Mouse (Mus musculus): ENCODE results near the gene Sobp. TPM values are rescaled to one million over a fixed set of nuclear protein-coding genes. Genes with fewer than 3 reads are reported as not detected.

The Sobp gene
- total RNA-seq, 4 experiments from 2014 or later, result 4.1 to 6.4 (median 5.3) TPM

DNA sequence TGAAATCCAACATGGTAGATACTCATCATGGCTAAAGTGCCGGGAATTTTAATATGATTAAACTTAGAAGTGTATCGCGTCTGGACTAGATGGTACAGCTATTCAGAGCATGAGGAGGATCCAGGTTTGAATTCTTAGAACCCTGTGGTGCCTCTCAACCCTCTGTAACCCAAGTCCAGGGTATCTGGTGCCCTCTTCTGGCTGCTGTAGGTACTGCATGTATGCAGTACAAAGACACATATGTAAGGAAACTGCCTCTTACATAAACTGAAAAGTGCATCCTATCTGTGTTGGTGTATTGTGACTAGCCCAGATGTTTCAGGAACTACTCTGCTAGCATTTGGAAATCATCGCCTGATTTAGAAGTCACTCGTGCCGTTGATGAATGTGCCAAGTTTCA is 184.4 kb downstream of the Sobp start:
- DNase-seq, result no peak

DNA sequence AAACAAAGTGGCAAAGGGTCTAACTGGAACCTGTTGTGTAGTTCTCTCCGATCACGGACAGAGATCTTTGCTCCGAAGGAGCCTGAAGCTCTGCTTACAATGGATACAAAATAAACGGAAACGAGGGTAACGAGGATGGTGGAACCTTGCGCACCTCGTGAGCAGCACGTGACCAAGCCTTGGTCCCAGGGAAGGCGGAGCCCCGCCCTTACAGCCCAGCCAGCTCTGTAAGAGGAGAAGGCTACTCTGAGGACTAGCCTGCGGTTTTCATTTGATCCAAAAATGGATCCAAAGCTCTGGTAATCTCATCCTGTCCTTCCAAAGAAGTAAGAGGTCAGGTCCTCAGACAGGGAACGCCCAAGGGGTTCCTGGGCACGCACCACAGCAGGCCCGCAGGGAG is 185.7 kb downstream of the Sobp start:
- no peak for DNase-seq

DNA sequence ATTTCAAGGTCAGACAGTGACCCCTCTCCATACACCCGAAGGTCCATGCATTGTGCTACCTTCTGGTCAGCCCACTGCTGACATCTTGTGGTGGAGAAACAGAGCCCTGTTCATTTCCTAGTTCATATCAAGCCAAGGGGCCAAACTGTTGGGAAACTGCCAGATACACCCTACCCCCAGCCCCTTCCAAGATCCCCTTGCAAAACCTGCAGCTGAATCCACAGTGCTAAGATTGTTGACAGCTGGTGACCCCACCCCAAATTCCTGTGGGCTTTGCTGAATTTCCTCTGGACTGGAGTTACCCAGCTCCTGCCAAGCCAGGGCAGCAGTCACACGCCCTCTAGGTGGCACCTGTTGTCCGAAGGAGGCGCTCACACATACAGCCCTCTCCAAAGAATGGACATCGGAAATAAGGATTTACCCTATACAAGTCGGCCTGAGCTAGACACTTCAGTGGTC is 186.7 kb downstream of the Sobp start:
- peak; percentile 23 for DNase-seq

DNA sequence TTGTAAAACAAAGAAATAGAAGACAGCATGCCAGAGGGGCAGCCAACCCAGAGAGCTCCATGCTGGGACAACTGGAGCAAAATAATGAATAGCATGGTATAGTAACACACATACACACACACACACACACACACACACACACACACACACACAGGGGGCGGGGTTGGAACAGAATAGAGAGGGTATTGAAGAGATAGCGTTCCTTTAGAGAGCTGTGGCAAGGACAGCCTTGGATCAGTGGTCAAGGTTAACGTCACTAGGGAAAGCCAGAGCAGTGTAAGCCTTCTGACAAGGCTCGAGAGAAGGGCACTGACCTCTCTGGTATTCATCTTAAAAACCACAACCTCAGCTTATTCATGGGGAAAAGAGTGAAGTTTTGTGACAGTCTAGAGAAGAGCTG is 189.4 kb downstream of the Sobp start:
- peak; percentile 57 for DNase-seq

DNA sequence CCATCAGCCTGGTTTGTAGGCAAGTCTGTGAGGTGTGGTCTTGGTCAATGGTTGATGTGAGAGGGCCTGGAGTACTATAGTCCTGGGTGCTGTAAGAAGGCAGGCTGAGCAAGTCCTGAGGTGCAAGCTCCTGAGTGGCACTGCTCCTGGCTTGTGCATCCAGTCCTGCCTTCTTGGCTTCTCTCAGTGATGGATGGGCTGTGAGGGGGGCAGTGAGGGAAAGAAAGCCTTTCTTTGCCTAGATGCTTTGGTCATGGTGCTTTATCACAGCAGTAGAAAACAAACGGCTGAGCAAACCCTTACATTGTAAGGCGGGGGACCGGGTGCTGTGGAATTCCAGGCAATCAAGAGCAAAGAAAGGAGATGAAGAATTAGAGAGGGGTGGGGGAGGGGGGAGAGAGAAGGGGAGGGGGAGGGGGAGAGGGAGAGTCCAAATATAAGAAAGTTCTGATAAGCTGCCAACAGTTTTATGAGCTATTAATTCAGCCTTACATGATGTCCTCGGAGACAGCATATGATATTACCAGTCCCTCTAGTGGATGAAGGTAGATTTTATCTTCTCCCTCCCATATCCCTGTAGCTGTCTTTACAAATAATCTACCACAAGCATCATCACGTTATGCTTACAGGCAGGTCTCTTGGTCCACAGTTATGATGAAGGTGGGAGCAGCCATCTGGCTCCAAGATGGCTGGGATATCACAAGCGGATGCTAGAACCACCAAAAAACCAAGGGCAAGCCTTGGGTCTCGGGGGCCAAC is 193.2 kb downstream of the Sobp start:
- no peak for DNase-seq

DNA sequence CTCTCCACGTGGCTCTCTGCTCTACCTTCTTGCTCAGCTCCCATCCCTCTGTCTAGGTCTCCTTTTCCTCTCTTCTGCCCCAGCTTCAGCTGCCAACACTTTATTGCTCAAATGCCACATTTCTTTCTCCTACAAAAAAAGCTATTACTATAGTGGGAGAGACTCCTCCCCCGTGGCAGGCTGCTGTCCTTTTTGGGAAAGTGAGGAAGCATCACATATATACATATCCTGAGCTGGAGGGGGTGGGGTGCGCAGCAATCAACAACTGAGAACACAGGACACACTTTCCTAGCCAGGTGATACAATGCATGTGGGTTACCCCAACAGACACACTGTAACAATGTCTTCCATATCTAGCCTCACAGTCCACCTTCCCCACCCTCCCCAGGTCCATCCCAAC is 196.0 kb downstream of the Sobp start:
- no peak for DNase-seq

DNA sequence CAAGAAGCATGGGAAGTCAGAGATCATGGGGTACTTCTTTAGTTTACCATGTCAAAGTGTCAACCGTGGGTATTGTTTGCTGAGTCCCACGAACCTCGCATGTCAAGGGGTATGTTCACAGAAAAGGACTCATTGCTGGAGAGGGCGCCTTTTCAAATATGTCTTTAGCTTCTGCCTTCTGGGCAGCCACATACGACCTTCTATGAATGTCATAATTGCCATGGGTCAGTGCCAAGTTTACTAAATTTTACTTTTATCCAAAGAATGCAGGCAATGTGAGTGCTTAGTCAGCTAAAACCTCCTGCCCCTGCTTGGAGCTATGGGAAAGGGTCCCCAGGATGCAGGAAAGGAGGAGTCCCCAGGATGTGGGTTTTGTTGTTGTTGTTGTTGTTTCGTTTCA is 197.8 kb downstream of the Sobp start:
- DNase-seq, result no peak

DNA sequence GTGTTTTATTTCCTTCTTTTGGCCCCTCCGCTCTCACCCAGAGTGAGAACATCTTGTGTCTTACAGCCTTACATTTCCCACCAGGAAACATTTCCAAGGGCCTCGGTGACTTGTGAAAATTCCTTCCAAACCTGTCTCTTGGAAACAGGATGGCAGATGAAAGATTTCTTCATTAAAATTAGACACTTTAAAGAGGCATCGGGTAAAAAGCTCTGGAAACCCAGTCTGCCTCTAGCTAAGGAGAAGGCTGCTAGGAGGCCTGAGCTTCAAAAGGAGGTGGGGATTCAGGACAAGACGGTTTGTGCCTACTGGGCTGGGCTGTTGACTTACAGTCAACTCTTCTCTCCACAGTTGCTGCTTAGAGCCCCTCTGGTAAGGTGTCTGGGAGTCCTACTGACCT is 200.8 kb downstream of the Sobp start:
- DNase-seq, result no peak

DNA sequence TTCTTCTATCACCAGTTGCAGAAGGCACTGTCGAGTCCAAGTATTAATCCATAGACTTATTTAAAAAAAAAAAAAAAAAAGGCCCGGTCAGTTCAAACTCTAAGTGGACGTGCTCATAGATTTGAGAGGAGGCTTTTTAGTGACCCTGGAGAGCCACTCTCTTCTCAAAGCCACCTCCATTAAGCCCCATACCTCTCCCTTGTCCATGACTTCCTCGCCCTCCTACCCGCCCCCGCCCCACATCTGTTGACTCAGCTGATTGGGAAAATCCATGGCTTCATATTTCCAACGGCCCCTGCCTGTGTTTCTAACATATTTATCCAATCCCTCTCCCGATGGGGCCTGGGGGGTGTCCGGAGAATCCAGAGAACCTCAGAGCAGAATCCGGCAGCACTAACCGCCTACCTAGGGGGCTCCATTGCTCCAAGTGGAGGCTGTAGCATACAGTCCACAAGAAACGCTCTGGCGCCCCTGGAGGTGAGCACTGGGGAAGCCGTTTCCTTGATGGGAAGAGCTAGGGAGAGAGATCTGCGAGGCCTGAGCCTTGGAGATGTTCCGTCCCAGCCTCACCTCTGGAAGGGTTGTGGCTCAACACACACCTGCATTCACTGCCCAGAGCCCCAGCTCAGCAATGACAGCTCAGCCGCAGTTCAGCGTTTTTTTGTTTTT is 201.7 kb downstream of the Sobp start:
- no peak for DNase-seq

DNA sequence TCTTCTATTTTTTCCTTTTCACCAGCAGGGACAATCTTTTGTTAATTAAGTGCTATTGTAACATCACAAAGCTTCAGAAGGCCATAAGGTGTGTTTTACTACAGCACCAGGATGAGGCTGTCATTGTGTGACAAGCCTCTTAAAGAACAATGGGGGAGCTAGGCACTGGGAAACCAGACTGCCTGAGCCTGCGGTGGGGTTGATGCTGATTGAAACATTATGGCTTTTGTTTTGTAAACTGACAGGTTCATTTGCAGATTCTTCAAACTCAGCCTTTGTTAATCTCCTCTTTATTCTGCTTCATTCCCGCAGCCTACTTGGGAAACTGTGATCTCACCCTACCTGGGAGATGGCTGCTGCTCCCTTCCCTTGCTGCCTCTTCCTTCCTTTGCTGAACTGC is 206.0 kb downstream of the Sobp start:
- DNase-seq, result no peak

DNA sequence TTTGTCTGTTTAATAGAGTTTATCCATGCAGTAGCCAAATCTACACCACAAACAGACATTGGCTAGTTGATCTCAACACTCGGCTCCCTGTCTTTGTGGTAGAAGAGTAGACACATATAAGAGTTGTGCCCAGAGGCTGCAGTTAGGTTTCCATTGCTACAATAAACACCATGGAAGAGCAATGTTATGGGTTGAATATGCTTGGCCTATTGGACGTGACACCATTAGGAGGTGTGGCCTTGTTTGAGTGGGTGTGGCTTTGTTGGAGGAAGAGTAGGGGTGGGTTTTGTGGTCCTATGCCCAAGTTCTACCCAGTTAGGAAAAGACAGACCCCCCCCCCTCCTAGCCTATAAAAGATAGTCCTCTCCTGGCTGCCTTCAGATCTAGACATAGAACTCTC is 211.3 kb downstream of the Sobp start:
- no peak for DNase-seq

DNA sequence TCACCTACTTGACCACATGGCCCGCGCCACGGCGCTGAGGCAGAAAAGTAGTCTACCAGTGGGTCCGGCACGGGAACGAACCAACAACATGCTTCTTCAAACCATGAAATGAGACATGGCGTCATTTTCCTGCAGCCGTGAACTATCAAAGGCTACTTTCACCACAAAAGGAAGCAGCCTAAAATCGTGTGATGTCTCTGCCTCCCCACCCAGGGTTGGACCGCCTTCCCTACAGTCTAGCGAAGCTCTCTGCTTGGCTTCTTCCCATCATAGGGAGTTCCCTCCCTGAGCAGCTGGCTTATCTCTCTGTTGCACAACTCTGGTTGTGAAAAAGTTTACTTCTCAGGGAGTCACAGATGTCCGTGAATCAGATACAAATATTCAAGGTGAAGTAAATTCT is 211.7 kb downstream of the Sobp start:
- DNase-seq, result no peak

DNA sequence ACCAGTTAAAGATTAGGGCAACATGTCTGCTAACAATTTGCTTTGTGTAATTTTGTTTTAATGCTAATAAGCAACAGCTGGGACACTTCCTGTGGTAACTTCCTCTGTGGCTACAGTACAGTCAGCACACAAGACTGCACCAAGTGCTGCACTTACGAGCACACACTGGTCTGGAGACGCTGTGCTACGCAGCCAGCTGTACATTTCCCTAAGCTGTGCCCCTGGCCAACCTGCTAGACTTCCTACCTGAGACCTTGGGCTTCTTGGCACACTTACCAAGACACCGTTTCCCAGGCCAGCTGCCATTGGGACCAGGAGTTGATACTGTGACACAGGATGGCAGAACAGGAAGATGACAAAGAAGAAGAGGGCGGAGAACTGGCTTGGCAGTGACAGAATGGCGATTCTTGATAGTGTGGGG is 212.1 kb downstream of the Sobp start:
- DNase-seq, result no peak

DNA sequence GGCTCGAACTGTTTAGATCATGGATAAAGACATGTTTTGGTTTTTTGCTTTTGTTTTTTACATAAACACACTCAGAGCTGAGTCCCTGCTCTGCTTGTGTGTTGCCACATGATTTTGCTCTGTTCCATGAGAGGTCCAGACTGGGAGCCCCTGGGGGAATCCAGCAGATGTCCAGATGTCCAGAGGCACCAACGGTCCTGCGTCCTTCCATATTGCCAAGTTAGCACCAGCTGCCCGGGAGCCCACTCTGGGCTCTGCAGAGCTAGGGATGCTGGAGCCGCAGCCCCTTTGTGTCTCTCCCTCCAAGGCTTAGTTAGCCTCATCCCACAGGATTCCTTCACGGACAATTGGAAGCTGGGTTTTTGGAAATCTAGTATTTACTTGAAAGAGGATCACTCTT is 212.6 kb downstream of the Sobp start:
- no peak for DNase-seq

DNA sequence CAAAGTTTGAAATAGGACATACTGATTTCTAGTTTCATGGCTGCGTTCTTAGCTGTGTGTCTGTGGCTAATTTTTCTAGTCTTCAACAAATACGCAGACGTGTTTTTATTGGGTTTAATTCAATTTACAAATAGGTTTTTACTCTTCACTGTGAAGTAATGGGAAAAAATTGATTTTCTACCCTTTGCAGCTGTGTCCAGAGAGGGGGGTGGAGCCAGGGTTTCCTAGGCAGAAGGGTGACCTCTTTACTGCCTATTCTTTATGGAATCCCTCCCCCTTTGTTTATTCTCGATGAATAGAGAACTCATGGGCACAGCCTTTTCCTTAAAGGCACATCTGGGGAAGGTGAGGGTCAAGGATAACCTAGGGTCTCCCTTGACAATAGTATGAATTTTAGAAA is 215.6 kb downstream of the Sobp start:
- no peak for DNase-seq

DNA sequence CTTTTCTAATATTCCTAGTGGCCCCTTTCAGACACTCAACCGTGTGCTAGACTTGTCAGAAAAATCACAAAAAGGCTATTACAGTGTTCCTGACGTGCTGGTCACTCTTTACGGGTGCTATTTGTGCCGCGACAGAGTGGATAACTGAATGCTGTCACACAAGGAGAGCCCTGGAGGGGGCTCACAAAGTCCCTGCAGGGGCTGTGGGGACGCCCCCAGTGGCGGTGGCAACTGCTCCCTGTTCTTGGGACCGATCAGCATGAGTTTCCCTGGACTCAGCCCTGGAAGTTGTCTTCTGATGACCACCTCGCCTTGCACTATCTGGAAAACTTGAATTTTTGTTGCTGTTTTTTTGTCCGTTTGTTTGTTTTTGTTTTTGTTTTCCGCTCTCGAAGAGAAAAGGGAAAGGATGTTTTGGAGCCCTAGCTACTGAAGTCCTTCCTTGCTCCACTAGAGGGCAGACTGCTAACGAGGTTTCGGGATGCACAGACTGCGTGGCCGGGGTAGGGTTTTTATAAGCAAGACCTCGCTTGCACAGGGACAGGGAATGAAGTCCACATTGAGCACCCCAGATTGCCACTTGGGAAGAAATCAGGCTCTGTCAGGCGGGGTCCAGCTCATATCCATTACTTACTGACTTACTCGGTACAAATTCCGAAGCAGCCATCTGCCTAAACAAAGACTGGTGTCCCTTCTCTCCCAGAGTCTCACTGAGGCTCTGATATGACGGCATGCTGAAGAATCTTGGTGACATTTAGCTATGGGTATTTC is 216.3 kb downstream of the Sobp start:
- DNase-seq, result peak; percentile 45

DNA sequence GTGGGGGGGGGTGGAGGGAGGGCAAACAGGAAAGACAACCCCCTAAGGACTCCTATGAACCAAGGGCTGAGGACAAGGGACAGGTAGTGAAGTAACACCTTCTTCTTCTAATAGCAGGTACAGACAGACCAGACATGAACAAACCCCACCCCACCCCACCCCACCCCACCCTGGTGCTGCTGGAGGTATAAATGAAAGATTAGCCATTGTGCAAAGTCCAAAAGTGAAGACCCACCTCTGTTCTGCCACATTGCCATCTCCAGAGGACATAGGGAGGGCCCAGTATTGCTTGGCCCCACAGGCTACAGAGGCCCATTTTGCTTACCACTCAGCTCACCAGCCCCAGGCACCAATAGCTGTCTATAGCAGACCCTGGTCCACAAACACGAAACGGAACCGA is 219.1 kb downstream of the Sobp start:
- no peak for DNase-seq

DNA sequence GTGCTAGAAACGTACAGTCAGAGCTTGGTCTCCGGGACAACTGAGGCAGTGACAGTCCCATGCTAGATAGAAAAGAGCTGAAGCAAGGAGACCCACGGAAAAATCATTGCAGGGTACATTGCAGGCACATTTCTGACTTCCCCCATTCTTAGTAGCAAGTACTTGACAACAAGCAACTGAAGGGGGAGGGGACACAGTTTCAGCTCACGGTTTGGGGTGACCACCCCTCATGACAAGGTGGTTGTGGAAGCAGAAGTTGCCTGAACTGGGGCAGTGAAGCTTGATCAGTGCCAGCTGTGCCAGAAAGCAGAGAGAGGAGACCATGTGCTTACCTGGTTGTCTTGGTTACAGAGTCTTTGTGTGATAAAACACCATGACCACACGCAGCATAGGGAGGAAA is 220.7 kb downstream of the Sobp start:
- DNase-seq, result no peak

Other genes with a start within 250 kb of the Sobp start
- gene 9030612E09Rik, start 174 bp upstream of the Sobp start, total RNA-seq (2022), result under 1 TPM; 0.44 to 0.86 (median 0.46) TPM
- 10 to 100 TPM; 18.7 to 24.0 (median 22.1) TPM for gene Pdss2, start 47.0 kb upstream of the Sobp start, total RNA-seq (2022)

Data from adrenal gland, adult 8-10 months (tissue).